Mouse (Mus musculus) kidney, adult 18-20 months (tissue): ENCODE results near the gene Cox14.
A peak's percentile ranks its signal among the peaks of the same experiment; 100 is the strongest.
"Not testable (repeated sequence)": the region's sequence is repeated elsewhere in the genome, so short reads cannot be mapped to it uniquely, and the experiment has no call there.

Experiments used
- DNase-seq: peaks from one replicate; pipeline ENCODE4 v3.0.0; 2021

Gene Cox14

GRCm38 (mm10) chr15:99725341-99726155, at the start of gene Cox14:
Cox14 (plus strand) TSS chr15:99725618.
- DNase-seq = peak; percentile 94

GRCm38 (mm10) chr15:99677089-99677488, 48.3 kb upstream of the Cox14 start:
- no peak for DNase-seq

GRCm38 (mm10) chr15:99678063-99678800, 47.2 kb upstream of the Cox14 start:
- DNase-seq = no peak

- DNase-seq = no peak
Observed at GRCm38 (mm10) chr15:99679008-99679407, 46.4 kb upstream of the Cox14 start.

GRCm38 (mm10) chr15:99682880-99683279, 42.5 kb upstream of the Cox14 start:
- DNase-seq = no peak

DNA sequence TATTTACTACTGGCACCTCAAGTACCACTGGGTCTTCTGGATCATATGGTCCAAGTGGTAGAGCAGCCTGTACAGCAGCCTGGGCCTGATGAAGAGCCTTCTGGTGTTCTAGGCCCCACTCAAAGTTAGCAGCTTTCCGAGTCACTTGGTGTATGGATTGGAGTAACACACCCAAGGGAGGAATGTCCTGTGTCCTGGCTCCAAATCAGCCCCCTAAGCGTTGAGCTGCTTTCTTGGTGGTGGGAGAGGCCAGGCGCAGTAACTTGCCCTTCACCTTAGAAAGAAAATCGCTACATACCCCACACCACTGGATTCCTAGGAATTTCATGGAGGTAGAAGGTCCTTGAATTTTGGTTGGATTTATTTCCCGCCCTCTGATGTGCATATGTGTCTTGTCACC, 41.3 kb upstream of the Cox14 start:
- no peak for DNase-seq

GRCm38 (mm10) chr15:99688712-99689111, 36.7 kb upstream of the Cox14 start:
- peak; percentile 55 for DNase-seq

GRCm38 (mm10) chr15:99690924-99691323, 34.5 kb upstream of the Cox14 start:
- no peak for DNase-seq

DNA sequence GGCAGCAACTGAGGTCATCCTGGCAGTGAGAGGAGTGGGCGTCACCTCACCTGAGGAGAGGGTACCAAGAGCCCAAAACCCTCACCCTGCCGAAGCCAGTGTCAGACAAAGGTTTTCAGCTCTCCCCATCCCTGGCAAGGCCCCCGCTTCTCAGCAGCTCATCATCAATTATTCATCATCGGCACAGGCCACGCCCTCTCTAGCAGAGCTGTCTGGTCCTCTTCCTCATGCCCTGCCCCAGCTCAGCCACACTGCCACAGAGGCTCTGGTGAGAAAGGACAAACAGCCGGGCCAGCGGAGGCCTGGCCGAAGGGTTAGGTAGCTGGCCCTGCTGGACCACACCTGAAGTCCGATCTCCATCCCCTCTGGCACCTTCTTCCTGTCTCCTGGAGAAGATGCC, 33.4 kb upstream of the Cox14 start:
- no peak for DNase-seq

DNA sequence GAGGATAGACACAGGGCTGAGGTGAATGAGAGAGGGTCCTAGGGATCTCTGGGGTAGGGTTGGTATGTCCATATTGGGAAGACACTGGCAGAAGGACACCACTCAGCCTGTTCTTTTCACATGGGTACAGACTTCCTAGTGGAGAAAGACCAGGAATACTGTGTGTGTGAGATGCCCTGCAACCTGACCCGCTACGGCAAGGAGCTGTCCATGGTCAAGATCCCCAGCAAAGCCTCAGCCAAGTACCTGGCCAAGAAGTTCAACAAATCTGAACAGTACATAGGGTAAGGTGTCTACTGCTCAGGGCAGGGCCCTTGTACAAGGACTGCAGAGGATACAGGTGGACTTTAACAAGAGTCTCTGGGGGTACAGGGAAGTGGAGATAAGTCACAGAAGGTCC, 28.1 kb upstream of the Cox14 start:
- no peak for DNase-seq

DNA sequence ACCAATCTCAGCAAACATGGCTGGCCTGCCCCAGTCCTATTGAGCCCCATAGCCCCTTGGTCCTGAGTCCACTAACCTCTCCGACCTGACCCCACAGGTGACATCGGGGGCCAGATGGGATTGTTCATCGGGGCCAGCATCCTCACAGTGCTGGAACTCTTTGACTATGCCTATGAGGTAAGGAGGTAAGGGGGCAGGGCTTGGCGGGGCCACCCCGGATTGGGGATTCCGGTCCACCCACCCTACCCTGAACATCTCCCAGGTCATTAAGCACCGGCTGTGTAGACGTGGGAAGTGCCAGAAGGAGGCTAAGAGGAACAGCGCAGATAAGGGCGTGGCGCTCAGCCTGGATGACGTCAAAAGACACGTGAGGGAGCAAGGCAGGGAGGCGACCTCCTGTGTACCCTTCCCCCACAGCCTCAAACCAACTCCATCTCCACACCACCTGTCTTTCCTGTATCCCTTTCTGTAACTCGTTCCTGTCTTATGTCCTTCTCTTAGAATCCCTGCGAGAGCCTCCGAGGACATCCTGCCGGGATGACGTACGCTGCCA, 26.8 kb upstream of the Cox14 start:
- DNase-seq = no peak

- no peak for DNase-seq
Observed at GRCm38 (mm10) chr15:99699715-99700114, 25.7 kb upstream of the Cox14 start.

DNA sequence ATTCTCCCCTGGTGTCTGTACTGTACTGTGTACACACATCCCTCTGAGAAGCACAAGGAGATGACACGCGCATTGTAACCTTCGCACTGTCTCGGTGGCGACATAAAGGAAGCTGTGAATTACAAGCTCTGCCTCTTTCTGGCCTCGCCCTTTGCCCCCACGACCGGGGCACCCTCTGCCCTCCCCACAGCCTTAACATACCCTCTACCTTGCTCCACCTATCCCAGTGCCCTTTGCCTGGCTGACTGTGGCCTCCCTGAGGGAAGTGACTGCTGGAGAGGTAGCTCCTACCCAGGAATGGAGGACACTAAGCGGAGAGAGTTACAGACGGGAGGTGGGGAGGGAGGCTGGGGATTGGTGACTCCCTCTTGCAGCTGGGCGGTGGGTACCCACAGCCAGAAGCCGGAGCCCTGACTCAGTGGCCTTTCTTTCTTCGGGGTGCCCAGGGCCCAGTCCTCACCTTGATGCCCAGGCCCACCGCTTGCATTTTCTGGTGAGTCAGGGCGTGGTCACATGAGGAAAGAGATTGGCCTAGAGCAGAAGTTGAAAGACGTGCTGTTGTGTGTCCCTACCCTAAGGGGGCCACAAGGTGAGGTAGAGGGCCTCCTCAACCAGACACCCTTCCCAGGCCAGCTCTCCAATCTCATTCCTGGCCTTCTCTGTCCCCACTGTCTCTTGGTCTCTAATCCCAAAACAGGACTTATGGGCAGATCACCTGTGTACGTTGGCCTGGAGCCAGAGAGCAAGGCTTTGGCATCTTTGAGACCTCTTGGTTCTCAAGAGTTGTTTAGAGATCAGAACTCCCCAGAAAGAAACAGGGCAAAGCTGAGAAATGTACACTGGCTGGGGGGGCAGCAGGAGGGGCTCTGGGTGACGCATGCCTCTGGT, 25.0 kb upstream of the Cox14 start:
- DNase-seq = no peak

GRCm38 (mm10) chr15:99701640-99701998, 23.8 kb upstream of the Cox14 start:
- not testable (repeated sequence) for DNase-seq

- DNase-seq = peak; percentile 96
Observed at GRCm38 (mm10) chr15:99701999-99702900, 23.2 kb upstream of the Cox14 start, which contains the start of gene Smarcd1. Smarcd1 (plus strand) TSS chr15:99702129.

DNA sequence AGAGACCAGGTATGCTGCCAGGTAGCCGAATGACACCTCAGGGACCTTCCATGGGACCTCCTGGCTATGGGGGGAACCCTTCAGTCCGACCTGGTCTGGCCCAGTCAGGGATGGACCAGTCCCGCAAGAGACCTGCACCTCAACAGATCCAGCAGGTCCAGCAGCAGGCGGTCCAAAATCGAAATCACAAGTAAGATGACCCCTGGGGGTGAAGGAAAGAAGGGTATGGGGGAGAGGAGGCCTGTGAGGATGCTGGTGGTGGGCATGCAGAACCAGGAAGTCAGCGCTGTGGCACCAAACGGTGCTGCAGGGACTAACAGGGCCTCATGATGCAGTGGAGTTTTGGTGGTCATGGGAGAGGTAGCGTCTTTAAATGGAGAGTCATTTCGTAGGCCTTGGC, 22.3 kb upstream of the Cox14 start:
- no peak for DNase-seq

DNA sequence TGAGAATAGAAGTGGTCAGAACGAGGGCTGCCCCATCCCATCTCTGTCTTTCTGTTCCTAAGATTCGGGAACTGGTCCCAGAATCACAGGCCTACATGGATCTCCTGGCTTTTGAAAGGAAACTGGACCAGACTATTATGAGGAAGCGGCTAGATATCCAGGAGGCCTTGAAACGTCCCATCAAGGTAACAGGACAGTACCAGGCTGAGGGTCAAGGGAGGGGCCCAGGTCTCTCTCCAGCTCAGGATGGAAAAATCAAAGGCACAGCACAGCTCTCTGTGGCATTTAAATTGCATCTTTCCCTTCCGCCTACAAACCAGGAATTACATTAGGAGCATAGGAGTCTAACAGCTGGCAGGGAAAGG, 21.8 kb upstream of the Cox14 start:
- DNase-seq = no peak

- peak; percentile 72 for DNase-seq
Observed at GRCm38 (mm10) chr15:99704041-99704681, 21.3 kb upstream of the Cox14 start.

DNA sequence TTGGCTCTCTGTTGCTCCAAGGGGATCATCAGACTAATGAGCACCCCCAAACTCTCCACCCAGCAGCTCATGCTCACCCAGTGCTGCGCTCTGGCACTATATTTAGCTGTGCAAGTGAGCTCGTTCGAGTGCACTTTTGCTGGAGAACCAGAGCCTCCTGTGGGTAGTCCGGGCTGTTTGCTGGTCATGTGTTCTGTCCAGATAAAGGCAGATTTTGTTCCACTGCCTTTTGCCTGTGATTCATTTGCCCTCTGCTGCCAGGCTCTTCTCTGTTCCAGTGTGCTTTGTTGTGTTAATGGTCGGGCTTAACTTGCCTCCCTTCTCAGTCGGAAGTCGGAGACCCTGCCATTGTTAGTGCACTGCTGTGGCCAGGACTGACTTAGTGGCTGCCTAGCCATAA, 20.5 kb upstream of the Cox14 start:
- DNase-seq = no peak

DNA sequence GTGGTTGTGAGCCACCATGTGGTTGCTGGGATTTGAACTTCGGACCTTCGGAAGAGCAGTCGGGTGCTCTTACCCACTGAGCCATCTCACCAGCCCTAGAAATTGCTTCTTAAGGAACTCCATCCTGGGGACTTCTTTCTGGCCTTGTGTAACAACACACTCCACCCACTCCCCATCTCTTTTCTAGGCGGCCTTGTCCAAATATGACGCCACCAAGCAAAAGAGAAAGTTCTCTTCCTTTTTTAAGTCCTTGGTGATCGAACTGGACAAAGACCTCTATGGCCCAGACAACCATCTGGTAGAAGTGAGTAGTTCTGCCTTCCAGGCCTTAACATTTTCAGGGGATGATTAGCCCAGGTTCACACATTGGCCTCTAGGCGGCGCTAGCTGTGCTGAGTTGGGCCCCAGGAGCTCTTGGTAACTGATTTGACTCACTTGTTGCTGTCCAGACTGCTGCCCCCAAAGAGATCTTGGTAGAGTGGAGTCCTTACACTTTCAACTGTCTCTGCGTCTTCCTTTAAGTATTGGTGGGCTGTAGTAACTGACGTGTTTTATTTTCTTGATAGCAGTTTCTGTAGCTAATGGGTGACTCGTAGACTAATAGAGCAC, 19.9 kb upstream of the Cox14 start, which contains the start of gene Gm17349:
TSS of gene Gm17349 (minus strand) at position 51 of the 609 bp plus-strand sequence.
- DNase-seq = peak; percentile 63

- DNase-seq = no peak
Observed at GRCm38 (mm10) chr15:99708176-99708575, 17.2 kb upstream of the Cox14 start.
